Comparison of ENCODE assay signal across 19 mouse cellular contexts in genomic region chr8:124184507-124184906, GRCm38 (mm10). TPM values are rescaled to one million over a fixed set of nuclear protein-coding genes. Genes with fewer than 3 reads are reported as not detected.
A peak's percentile ranks its signal among the peaks of the same experiment; 100 is the strongest.
DNase-seq lines count a peak whose midpoint lies in the region; ATAC-seq and TF ChIP-seq lines count a peak whose summit lies in the region.
"Had no signal": no experiment of that assay in that cellular context is flagged by ENCODE, and none has a peak within 500 bp of the region (broad histone marks: within the 10 kb centered on the region; RNA-seq: fewer than 3 reads in every experiment).

No protein-coding gene starts in this region.

- H3K4me2 ChIP-seq in forebrain, embryonic 14.5 days (ENCODE audit: low read length), result no peak overlapping the region
- no peak overlapping the region for H3K4me2 ChIP-seq in forebrain, embryonic 12.5 days
- H3K4me2 ChIP-seq in lung, embryonic 14.5 days, result no peak overlapping the region
- 0 out of 2 replicates have a peak overlapping the region, but pooled peaks have one; percentile 3 for H3K4me2 ChIP-seq in CH12.LX (ENCODE audit: insufficient read depth, low read depth, poor library complexity, severe bottlenecking)
- no peak overlapping the region for H3K4me2 ChIP-seq in midbrain, embryonic 16.5 days (ENCODE audit: low read length)
- no peak overlapping the region for H3K4me2 ChIP-seq in liver, embryonic 11.5 days
- H3K4me2 ChIP-seq: embryonic facial prominence, embryonic 15.5 days; heart, embryonic 15.5 days; hindbrain, embryonic 14.5 days; limb, embryonic 12.5 days had no signal

- no peak for TF ChIP-seq POLR2A in lung, adult 2 months (IDR thresholded peaks at IDR 0.05; ENCODE audit: borderline replicate concordance, extremely low read depth, low read depth, low read length)
- TF ChIP-seq POLR2A in CH12.LX (IDR thresholded peaks at IDR 0.05; ENCODE audit: low read depth, low read length), result no peak

- in situ Hi-C loops in CH12.LX (cut with MboI; ENCODE audit: low pct_ligation_motif_present, low pct_unique_long_range_greater_than_20kb, low sequenced_read_pairs), result no loop called here

- no peaks in the 10 kb centered on the region for H3K27me3 ChIP-seq in forebrain, embryonic 14.5 days (replicated peaks; ENCODE audit: control insufficient read depth, insufficient read depth, low read length)
- no peaks in the 10 kb centered on the region for H3K27me3 ChIP-seq in forebrain, embryonic 12.5 days
- H3K27me3 ChIP-seq in lung, embryonic 14.5 days (ENCODE audit: insufficient read depth, low read length), result no peaks in the 10 kb centered on the region; the same call in 1 of the 2 replicates
- no peaks in the 10 kb centered on the region for H3K27me3 ChIP-seq in CH12.LX (replicated peaks)
- H3K27me3 ChIP-seq in midbrain, embryonic 16.5 days (ENCODE audit: control insufficient read depth, insufficient read depth, low read depth, low read length), result no peaks in the 10 kb centered on the region
- no peaks in the 10 kb centered on the region for H3K27me3 ChIP-seq in liver, embryonic 11.5 days (replicated peaks; ENCODE audit: control insufficient read depth, insufficient read depth, low read length)
- H3K27me3 ChIP-seq: embryonic facial prominence, embryonic 15.5 days; limb, embryonic 12.5 days; Patski had no signal

- peak; percentile 47 for DNase-seq in forebrain, embryonic 14.5 days (ENCODE audit: low spot score)
- DNase-seq in lung, embryonic 14.5 days, result peak; percentile 20
- no peak for DNase-seq in lung, adult 2 months
- DNase-seq in CH12.LX (ENCODE audit: extremely low read depth) (peak; percentile 91), adipocyte (ENCODE audit: low spot score) (no peak)
- no peak for DNase-seq in liver, embryonic 11.5 days (ENCODE audit: low spot score)
- DNase-seq: adrenal gland, postnatal 36 days; cerebellum, adult 9-10 months; gastrocnemius, postnatal 14 days had no signal

- no peaks in the 10 kb centered on the region for H3K79me2 ChIP-seq in CH12.LX (replicated peaks; ENCODE audit: control insufficient read depth, extremely low read depth, insufficient read depth, poor library complexity, severe bottlenecking)

- ATAC-seq in forebrain, embryonic 14.5 days, result peak; percentile 48; the same call in 1 of the 2 replicates
- ATAC-seq in forebrain, embryonic 12.5 days (ENCODE audit: low FRiP score), result no peak
- no peak for ATAC-seq in lung, embryonic 14.5 days (ENCODE audit: insufficient read depth)
- peak; percentile 62 for ATAC-seq in midbrain, embryonic 16.5 days
- ATAC-seq in liver, embryonic 11.5 days (replicated peaks; ENCODE audit: low FRiP score), result no peak
- ATAC-seq: activated CD4-positive, CD25-positive, alpha-beta regulatory T cell, adult 4 months; Patski had no signal

- H3K27ac ChIP-seq in forebrain, embryonic 14.5 days (ENCODE audit: low read depth, low read length), result 0 out of 2 replicates have a peak overlapping the region, but pooled peaks have one; percentile 44
- H3K27ac ChIP-seq in forebrain, embryonic 12.5 days, result no peak overlapping the region
- no peak overlapping the region for H3K27ac ChIP-seq in lung, embryonic 14.5 days (ENCODE audit: low read depth)
- no peak overlapping the region for H3K27ac ChIP-seq in CH12.LX (ENCODE audit: insufficient read depth, low read depth)
- no peak overlapping the region for H3K27ac ChIP-seq in midbrain, embryonic 16.5 days (ENCODE audit: low read length)
- no peak overlapping the region for H3K27ac ChIP-seq in liver, embryonic 11.5 days (ENCODE audit: low read depth, low read length)
- H3K27ac ChIP-seq: embryonic facial prominence, embryonic 15.5 days; heart, adult 2 months; heart, embryonic 15.5 days; left cerebral cortex, adult 2 months; limb, embryonic 12.5 days had no signal

- H3K36me3 ChIP-seq in forebrain, embryonic 14.5 days (ENCODE audit: control insufficient read depth, insufficient read depth, low read length), result no peaks in the 10 kb centered on the region
- H3K36me3 ChIP-seq in forebrain, embryonic 12.5 days (replicated peaks), result no peaks in the 10 kb centered on the region
- no peaks in the 10 kb centered on the region for H3K36me3 ChIP-seq in lung, embryonic 14.5 days (ENCODE audit: insufficient read depth)
- no peaks in the 10 kb centered on the region for H3K36me3 ChIP-seq in CH12.LX (replicated peaks in 1 of 2; ENCODE audit: control insufficient read depth in 1 of 2, insufficient read depth in 1 of 2, low read length in 1 of 2)
- no peaks in the 10 kb centered on the region for H3K36me3 ChIP-seq in midbrain, embryonic 16.5 days (ENCODE audit: control insufficient read depth, insufficient read depth, low read length)
- no peaks in the 10 kb centered on the region for H3K36me3 ChIP-seq in liver, embryonic 11.5 days (ENCODE audit: control insufficient read depth, insufficient read depth, low read length)
- H3K36me3 ChIP-seq: embryonic facial prominence, embryonic 15.5 days; heart, embryonic 15.5 days; limb, embryonic 12.5 days had no signal

- dilution Hi-C loops in CH12.LX (cut with MboI; ENCODE audit: extremely low pct_ligation_motif_present, extremely low pct_unique_long_range_greater_than_20kb, low sequenced_read_pairs), result no loop called here

- H3K9me3 ChIP-seq in forebrain, embryonic 14.5 days (replicated peaks; ENCODE audit: control insufficient read depth, low read length), result no peaks in the 10 kb centered on the region
- no peaks in the 10 kb centered on the region for H3K9me3 ChIP-seq in forebrain, embryonic 12.5 days
- no peaks in the 10 kb centered on the region for H3K9me3 ChIP-seq in lung, embryonic 14.5 days (ENCODE audit: low read depth, low read length)
- no peaks in the 10 kb centered on the region for H3K9me3 ChIP-seq in CH12.LX (replicated peaks; ENCODE audit: low read length)
- no peaks in the 10 kb centered on the region for H3K9me3 ChIP-seq in midbrain, embryonic 16.5 days (replicated peaks; ENCODE audit: control insufficient read depth, low read length, poor library complexity, severe bottlenecking)
- H3K9me3 ChIP-seq in liver, embryonic 11.5 days (ENCODE audit: control insufficient read depth, low read length), result no peaks in the 10 kb centered on the region
- H3K9me3 ChIP-seq: embryonic facial prominence, embryonic 15.5 days; heart, embryonic 15.5 days; limb, embryonic 12.5 days had no signal

- TF ChIP-seq RAD21 in CH12.LX (IDR thresholded peaks at IDR 0.05; ENCODE audit: low read depth, low read length), result peak; percentile 39

- H3K4me1 ChIP-seq in forebrain, embryonic 14.5 days (ENCODE audit: control insufficient read depth, insufficient read depth, low read length), result no peaks in the 10 kb centered on the region; the same call in 1 of the 2 replicates
- H3K4me1 ChIP-seq in forebrain, embryonic 12.5 days, result peaks cover 4% of the 10 kb centered on the region; the same call in 1 of the 2 replicates
- H3K4me1 ChIP-seq in lung, embryonic 14.5 days (ENCODE audit: insufficient read depth), result peaks cover 19% of the 10 kb centered on the region
- peaks cover 8% of the 10 kb centered on the region for H3K4me1 ChIP-seq in lung, adult 2 months (ENCODE audit: control insufficient read depth, insufficient read depth, low read length)
- H3K4me1 ChIP-seq in CH12.LX (ENCODE audit: control insufficient read depth in 1 of 2, insufficient read depth in 2 of 2), result peaks cover 27 to 36% of the 10 kb centered on the region in 2 experiments
- H3K4me1 ChIP-seq in midbrain, embryonic 16.5 days (ENCODE audit: control insufficient read depth, insufficient read depth, low read length), result peaks cover 9% of the 10 kb centered on the region; the same call in 1 of the 2 replicates
- H3K4me1 ChIP-seq in liver, embryonic 11.5 days (replicated peaks; ENCODE audit: control insufficient read depth, insufficient read depth, low read length), result no peaks in the 10 kb centered on the region

- no peak; the same call in 1 of the 2 replicates for TF ChIP-seq CTCF in lung, embryonic 14.5 days (IDR thresholded peaks at IDR 0.05; ENCODE audit: low read depth)
- no peak for TF ChIP-seq CTCF in lung, adult 2 months (IDR thresholded peaks at IDR 0.05; ENCODE audit: insufficient read depth, low read length)
- TF ChIP-seq CTCF in CH12.LX (conservative IDR thresholded peaks at IDR 0.05 in 1 of 2, IDR thresholded peaks at IDR 0.05 in 1 of 2; ENCODE audit: low read depth in 2 of 2, low read length in 2 of 2), result peak in 1 of 2 experiments; percentile 54; a peak in 2 of 4 replicates

- no peak overlapping the region for H3K4me3 ChIP-seq in forebrain, embryonic 14.5 days (ENCODE audit: low read depth, low read length)
- H3K4me3 ChIP-seq in forebrain, embryonic 12.5 days (replicated peaks), result no peak overlapping the region
- no peak overlapping the region for H3K4me3 ChIP-seq in lung, embryonic 14.5 days (ENCODE audit: low read depth, low read length)
- H3K4me3 ChIP-seq in lung, adult 2 months (replicated peaks; ENCODE audit: extremely low read depth, low read depth, low read length), result no peak overlapping the region
- H3K4me3 ChIP-seq in CH12.LX (replicated peaks in 1 of 3; ENCODE audit: low read depth in 2 of 3, low read length in 2 of 3, poor library complexity in 1 of 3), result no peak overlapping the region
- H3K4me3 ChIP-seq in midbrain, embryonic 16.5 days (ENCODE audit: low read depth, low read length), result no peak overlapping the region
- H3K4me3 ChIP-seq in liver, embryonic 11.5 days (ENCODE audit: low read depth, low read length), result no peak overlapping the region
- H3K4me3 ChIP-seq: embryonic facial prominence, embryonic 15.5 days; heart, adult 2 months; heart, embryonic 15.5 days; left cerebral cortex, adult 2 months; limb, embryonic 12.5 days had no signal

- H3K9ac ChIP-seq in forebrain, embryonic 14.5 days (ENCODE audit: low read length), result no peak overlapping the region
- no peak overlapping the region for H3K9ac ChIP-seq in forebrain, embryonic 12.5 days
- no peak overlapping the region for H3K9ac ChIP-seq in lung, embryonic 14.5 days
- H3K9ac ChIP-seq in CH12.LX (ENCODE audit: insufficient read depth, low read depth), result no peak overlapping the region; the same call in 1 of the 2 replicates
- H3K9ac ChIP-seq in midbrain, embryonic 16.5 days (ENCODE audit: low read depth, low read length), result no peak overlapping the region
- no peak overlapping the region for H3K9ac ChIP-seq in liver, embryonic 11.5 days (ENCODE audit: low read depth, low read length)
- H3K9ac ChIP-seq: embryonic facial prominence, embryonic 15.5 days; heart, embryonic 15.5 days; hindbrain, embryonic 14.5 days; limb, embryonic 12.5 days had no signal

- peak; percentile 86 for TF ChIP-seq EP300 in CH12.LX (IDR thresholded peaks at IDR 0.05; ENCODE audit: low read length)

- 58% methylated on average over 2 of the region's 2 CpGs for WGBS in forebrain, embryonic 14.5 days
- 70% methylated on average over 2 of the region's 2 CpGs for WGBS in forebrain, embryonic 12.5 days
- 65% methylated on average over 2 of the region's 2 CpGs for WGBS in lung, embryonic 14.5 days
- 63% methylated on average over 2 of the region's 2 CpGs for WGBS in lung, adult 2 months
- 45% methylated on average over 2 of the region's 2 CpGs for WGBS in midbrain, embryonic 16.5 days
- 90% methylated on average over 2 of the region's 2 CpGs for WGBS in liver, embryonic 11.5 days

RNA-seq across cellular contexts. Expression of gene Galnt2, which starts 46.7 kb away (rescaled TPM):
- 44.3 and 49.9 TPM in 2 replicates for polyA plus RNA-seq in forebrain, embryonic 14.5 days (2014; fragmentation: Nextera tagmentation; extraction: Ambion mirVana)
- polyA plus RNA-seq in forebrain, embryonic 12.5 days (2016; fragmentation: Nextera tagmentation; extraction: Ambion mirVana), result 62.5 and 71.8 TPM in 2 replicates
- polyA plus RNA-seq in lung, embryonic 14.5 days (2014; fragmentation: Nextera tagmentation; extraction: Ambion mirVana), result 66.8 and 67.2 TPM in 2 replicates
- polyA plus RNA-seq in lung, adult 2 months (2012; rRNA removed), result 17.6 and 25.5 TPM in 2 replicates
- total RNA-seq in CH12.LX (2012; rRNA removed) (23.6 and 25.9 TPM in 2 replicates), CH12.LX (2014; rRNA removed) (18.6 and 23.2 TPM in 2 replicates)
- 21.9 and 27.3 TPM in 2 replicates for polyA plus RNA-seq in CH12.LX (2012; ENCODE audit: insufficient read length, low read depth)
- polyA plus RNA-seq in midbrain, embryonic 16.5 days (2015; fragmentation: Nextera tagmentation; extraction: Ambion mirVana), result 45.7 and 49.0 TPM in 2 replicates
- 46.6 and 48.6 TPM in 2 replicates for polyA plus RNA-seq in liver, embryonic 11.5 days (2014; fragmentation: Nextera tagmentation; extraction: Ambion mirVana)

Comparison
In these comparisons a context has a peak if more than half of its experiments do, and no peak if none do; other contexts are left out.
1. ATAC-seq: peak in forebrain, embryonic 14.5 days (single experiment) and midbrain, embryonic 16.5 days (single experiment); none in forebrain, embryonic 12.5 days (single experiment), lung, embryonic 14.5 days (single experiment) and liver, embryonic 11.5 days (single experiment).
2. DNase-seq: peak in forebrain, embryonic 14.5 days (single experiment), lung, embryonic 14.5 days (single experiment) and CH12.LX (single experiment); none in lung, adult 2 months (single experiment), liver, embryonic 11.5 days (single experiment) and adipocyte (single experiment).